In the genomic region with DNA sequence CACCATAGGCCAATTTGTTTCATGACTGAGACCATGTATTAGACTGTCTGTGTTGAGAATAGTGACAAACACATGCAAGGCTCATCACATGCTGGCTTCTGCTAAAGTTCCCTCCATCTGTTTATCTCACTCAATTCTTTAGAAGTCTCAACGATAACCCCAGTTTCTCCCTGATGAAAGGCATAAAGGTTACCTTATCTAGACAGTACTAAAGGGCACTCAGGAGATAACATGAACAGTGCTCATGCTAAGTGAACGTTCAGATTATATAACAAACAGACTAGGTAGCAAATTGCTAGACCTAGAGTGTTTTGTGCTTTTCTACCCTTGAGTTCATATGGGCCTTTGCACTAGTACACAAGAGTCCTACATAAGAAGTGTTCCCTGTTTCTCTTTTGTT, we compare ENCODE assay signal across 12 mouse cellular contexts.
"Had no signal": no experiment of that assay in that cellular context is flagged by ENCODE, and none has a peak within 500 bp of the region (broad histone marks: within the 10 kb centered on the region; RNA-seq: fewer than 3 reads in every experiment).

No protein-coding gene starts in this region.

- H3K4me3 ChIP-seq: midbrain, embryonic 13.5 days had no signal

- H3K4me2 ChIP-seq: lung, embryonic 14.5 days; midbrain, embryonic 13.5 days had no signal

- DNase-seq: kidney, adult 2 months; kidney, postnatal 36 days; left cerebral cortex, postnatal 4 days; thymus, adult 2 months; thymus, postnatal 14 days; thymus, postnatal 4 days had no signal

- H3K27me3 ChIP-seq: midbrain, embryonic 13.5 days had no signal

- H3K4me1 ChIP-seq: midbrain, embryonic 13.5 days had no signal

- H3K9ac ChIP-seq: lung, embryonic 14.5 days; midbrain, embryonic 13.5 days had no signal

- H3K36me3 ChIP-seq: midbrain, embryonic 13.5 days had no signal

- H3K9me3 ChIP-seq: midbrain, embryonic 13.5 days had no signal

- ATAC-seq: lung, postnatal 0 days; midbrain, embryonic 13.5 days had no signal

- H3K27ac ChIP-seq: kidney, postnatal 0 days; macrophage; midbrain, embryonic 13.5 days; stomach, postnatal 0 days had no signal
